Mouse (Mus musculus) hindbrain, embryonic 15.5 days (tissue): Measurements from ENCODE around the gene Ddb1. TPM values are rescaled to one million over a fixed set of nuclear protein-coding genes. Genes with fewer than 3 reads are reported as not detected.

Experiments used
- ATAC-seq: fragments of 200-750 bp; cut with Nextera tagmentation; 2 replicates; pipeline ENCODE4 v1.8.0; 2017; ENCODE audit warnings: low read depth, moderate number of reproducible peaks, moderate TSS enrichment; ENCODE audit not compliant: low FRiP score
- H3K27ac ChIP-seq: fragments of 300-500 bp; sonication (generic); replicated peaks from 2 replicates; pipeline ENCODE4 v1.5.1; 2015; ENCODE audit warnings: mild to moderate bottlenecking, inconsistent platforms
- H3K27me3 ChIP-seq: fragments of 300-500 bp; sonication (generic); 2 replicates; pipeline ENCODE4 v1.6.1; 2015; ENCODE audit warnings: control low read depth, inconsistent platforms
- H3K36me3 ChIP-seq: fragments of 300-500 bp; sonication (generic); 2 replicates; pipeline ENCODE4 v1.6.1; 2015; ENCODE audit warnings: control low read depth, inconsistent platforms
- H3K4me1 ChIP-seq: fragments of 300-500 bp; sonication (generic); replicated peaks from 2 replicates; pipeline ENCODE4 v1.6.1; 2015; ENCODE audit warnings: control low read depth, inconsistent platforms
- H3K4me2 ChIP-seq: fragments of 300-500 bp; sonication (generic); 2 replicates; pipeline ENCODE4 v1.6.1; 2015; ENCODE audit warnings: moderate library complexity, mild to moderate bottlenecking, inconsistent platforms
- H3K4me3 ChIP-seq: fragments of 300-500 bp; sonication (generic); 2 replicates; pipeline ENCODE4 v1.5.1; 2015; ENCODE audit warnings: mild to moderate bottlenecking, inconsistent platforms
- H3K9ac ChIP-seq: fragments of 300-500 bp; sonication (generic); 2 replicates; pipeline ENCODE4 v1.6.1; 2015; ENCODE audit warnings: inconsistent platforms
- H3K9me3 ChIP-seq: fragments of 300-500 bp; sonication (generic); 2 replicates; pipeline ENCODE4 v1.6.1; 2016; ENCODE audit warnings: control low read depth, inconsistent platforms
- WGBS: fragments of 180-500 bp; shearing (Covaris S2); methylation state at CpG from one replicate; pipeline ENCODE4 v1.1.7; 2015; 5-methylcytosine and 5-hydroxymethylcytosine counted together
- polyA plus RNA-seq: library from polyadenylated mRNA; unstranded; fragments of >200 nt; fragmentation: Nextera tagmentation; extraction: Ambion mirVana; gene quantifications from 2 replicates; pipeline ENCODE4 v1.2.1, GENCODE M21; 2015

Ddb1 gene
- polyA plus RNA-seq, 1 experiment from 2014 or later, result 221 TPM

DNA sequence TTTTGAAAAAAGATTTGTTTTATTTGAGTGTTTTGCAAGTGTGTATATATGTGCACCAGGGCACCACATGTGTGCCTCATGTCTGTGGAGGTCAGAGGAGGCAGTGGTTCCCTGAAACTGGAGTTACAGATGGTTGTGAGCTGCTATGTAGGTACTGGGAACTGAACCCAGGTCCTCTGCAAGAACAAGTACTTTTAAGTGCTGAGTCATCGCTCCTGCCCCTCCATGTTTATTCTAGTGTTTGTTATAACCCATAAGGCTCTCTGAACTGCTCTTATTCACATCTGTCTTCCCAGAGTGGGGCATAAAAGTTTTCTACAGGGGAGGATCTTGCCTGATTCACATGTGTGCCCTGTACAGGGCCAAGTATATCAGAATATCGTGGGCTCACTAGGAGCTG, 5.5 kb upstream of the Ddb1 start:
- peaks cover 26% of the 10 kb centered on the region for H3K4me1 ChIP-seq
- no peak overlapping the region for H3K27ac ChIP-seq
- H3K36me3 ChIP-seq, result peaks cover 11% of the 10 kb centered on the region; the same call in 1 of the 2 replicates
- H3K4me3 ChIP-seq, result no peak overlapping the region
- H3K27me3 ChIP-seq, result no peaks in the 10 kb centered on the region
- no peak for ATAC-seq
- no peaks in the 10 kb centered on the region for H3K9me3 ChIP-seq
- no peak overlapping the region for H3K4me2 ChIP-seq
- no peak overlapping the region for H3K9ac ChIP-seq
- WGBS, result 90% methylated on average over 2 of the region's 2 CpGs

DNA sequence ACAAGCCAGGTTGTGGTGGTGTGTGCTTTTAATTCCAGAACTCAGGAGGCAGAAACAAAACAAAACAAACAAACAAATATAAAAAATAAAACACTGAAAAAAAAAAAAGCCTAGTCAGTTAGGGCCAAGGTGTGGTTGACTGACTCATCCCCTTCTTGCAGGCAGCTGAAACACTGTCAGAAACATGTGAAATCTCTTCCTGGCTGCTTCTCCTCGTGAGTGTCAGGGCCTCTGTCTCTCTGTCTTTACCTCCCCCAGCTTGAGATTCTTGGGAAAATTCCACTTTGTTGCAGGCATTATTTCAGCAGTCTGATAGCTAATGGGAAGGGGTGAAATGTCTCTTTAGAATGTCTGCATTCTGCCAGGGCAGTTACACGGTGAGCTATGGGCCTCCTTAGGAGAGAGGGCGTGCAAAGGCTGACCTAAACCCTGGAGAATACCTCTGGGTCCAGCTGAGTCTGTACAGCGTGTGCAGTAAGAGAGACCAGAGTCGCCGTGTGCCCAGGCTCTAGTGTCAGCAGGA, 2.8 kb upstream of the Ddb1 start:
- Histone ChIP-seq H3K4me1 (peaks cover 39% of the 10 kb centered on the region), H3K9ac (peak overlapping the region; percentile 50)
- under 1% methylated on average over 6 of the region's 6 CpGs for WGBS

DNA sequence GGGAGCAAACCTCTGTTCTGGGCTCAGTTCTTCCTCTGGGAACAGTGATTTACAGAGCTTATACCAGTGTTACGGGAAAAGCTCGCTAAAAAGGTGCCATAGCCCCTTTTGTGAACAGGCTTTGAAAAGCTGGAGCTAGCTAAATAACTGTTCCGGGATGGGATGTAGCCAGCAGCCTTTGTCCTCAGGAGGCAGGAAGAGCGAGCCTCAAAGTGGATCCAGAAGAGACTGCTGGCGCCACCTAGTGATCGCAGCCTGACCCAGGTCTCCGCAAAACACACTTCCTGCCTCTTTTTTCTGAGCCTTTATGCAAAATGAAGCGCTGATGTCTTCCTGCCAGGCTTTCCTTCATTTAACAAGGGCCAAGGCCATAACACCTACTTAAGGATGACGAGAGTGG, 2.3 kb upstream of the Ddb1 start:
- Histone ChIP-seq H3K4me2 (peak overlapping the region; percentile 64), H3K9ac (peak overlapping the region; percentile 50), H3K36me3 (no peaks in the 10 kb centered on the region), H3K4me1 (peaks cover 42% of the 10 kb centered on the region), H3K4me3 (peak overlapping the region; percentile 33), H3K27me3 (no peaks in the 10 kb centered on the region), H3K27ac (peak overlapping the region; percentile 90), H3K9me3 (no peaks in the 10 kb centered on the region)
- 1% methylated on average over 9 of the region's 9 CpGs for WGBS
- peak; percentile 72 for ATAC-seq

More for the DNA sequence above, 2.8 kb upstream of the Ddb1 start:
- Histone ChIP-seq H3K27me3 (no peaks in the 10 kb centered on the region), H3K9me3 (no peaks in the 10 kb centered on the region), H3K4me2 (peak overlapping the region; percentile 64), H3K36me3 (no peaks in the 10 kb centered on the region), H3K4me3 (peak overlapping the region; percentile 33), H3K27ac (peak overlapping the region; percentile 90)
- 0 out of 2 replicates have a peak, but pooled peaks have one; percentile 7 for ATAC-seq

DNA sequence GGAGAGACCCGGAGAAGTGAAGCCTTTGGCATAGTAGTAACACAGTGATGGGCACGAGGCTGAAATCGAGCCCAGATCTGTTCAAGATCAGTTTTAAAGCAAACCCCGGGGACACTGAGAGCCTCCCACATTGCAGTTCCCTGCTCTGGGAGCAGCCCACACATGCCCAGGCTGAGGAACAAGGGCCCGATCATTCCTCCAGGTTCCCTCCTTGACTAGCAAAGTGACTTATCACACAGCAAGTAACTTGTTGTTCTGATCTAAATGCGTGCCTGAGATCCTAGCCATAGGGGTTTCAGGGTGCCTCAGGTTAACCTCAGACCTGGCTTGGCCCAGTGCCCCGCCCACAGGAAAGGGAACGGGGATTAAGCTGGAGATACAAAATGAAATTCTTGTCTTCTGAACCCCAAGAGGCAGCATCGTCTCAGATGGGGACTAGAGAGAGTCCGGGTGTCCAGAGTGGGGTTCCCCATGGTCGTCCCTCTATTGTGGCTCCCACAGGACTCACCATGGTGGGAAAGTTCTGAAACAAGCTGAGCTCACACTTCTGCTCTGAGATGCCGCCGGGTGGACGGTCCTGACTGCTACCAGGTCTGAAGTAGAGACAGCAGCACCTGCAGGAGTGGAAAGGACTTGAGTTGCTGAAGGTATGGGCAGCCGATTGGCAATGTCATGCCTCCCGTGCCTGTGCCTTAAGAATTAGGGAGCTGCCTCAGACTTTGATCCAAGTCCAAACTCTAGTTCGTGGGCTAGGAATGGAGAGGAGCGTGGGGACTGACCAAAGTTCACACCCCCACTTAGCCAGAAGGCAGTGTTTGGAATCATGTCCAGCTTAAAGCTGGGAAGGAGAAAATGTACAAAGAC, 1.2 kb upstream of the Ddb1 start:
- Histone ChIP-seq H3K4me1 (peaks cover 42% of the 10 kb centered on the region), H3K4me2 (no peak overlapping the region), H3K27me3 (no peaks in the 10 kb centered on the region), H3K36me3 (peaks cover 8% of the 10 kb centered on the region), H3K9me3 (no peaks in the 10 kb centered on the region), H3K9ac (no peak overlapping the region), H3K4me3 (no peak overlapping the region), H3K27ac (peak overlapping the region; percentile 90; the same call in 1 of the 2 replicates)
- 91% methylated on average over 18 of the region's 18 CpGs for WGBS
- no peak for ATAC-seq

DNA sequence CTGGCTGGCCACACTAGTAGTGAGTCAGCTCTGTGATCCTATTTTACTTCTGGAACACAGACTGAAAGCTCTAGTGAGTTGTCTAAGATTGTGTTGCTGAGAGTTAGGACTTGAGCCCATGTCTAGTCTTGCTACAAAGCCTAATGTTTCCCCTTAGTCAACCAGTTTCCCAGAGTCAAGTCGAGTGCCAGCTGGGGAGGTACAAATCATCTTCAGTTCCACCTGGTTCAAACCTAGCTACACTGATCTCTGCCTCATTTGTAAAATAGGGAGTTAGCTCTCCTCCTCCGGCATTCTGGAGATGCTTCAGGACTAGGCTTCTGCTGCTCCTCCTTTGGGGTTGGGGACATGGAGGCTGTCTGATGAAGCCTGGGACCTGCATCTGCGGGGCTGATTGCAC, 593 bp upstream of the Ddb1 start:
- Histone ChIP-seq H3K4me3 (peak overlapping the region; percentile 78), H3K9me3 (no peaks in the 10 kb centered on the region), H3K27me3 (no peaks in the 10 kb centered on the region), H3K4me2 (peak overlapping the region; percentile 65), H3K36me3 (peaks cover 13% of the 10 kb centered on the region), H3K27ac (peak overlapping the region; percentile 89), H3K9ac (peak overlapping the region; percentile 85), H3K4me1 (peaks cover 42% of the 10 kb centered on the region)
- no peak for ATAC-seq
- WGBS, result 60% methylated on average over 3 of the region's 3 CpGs

DNA sequence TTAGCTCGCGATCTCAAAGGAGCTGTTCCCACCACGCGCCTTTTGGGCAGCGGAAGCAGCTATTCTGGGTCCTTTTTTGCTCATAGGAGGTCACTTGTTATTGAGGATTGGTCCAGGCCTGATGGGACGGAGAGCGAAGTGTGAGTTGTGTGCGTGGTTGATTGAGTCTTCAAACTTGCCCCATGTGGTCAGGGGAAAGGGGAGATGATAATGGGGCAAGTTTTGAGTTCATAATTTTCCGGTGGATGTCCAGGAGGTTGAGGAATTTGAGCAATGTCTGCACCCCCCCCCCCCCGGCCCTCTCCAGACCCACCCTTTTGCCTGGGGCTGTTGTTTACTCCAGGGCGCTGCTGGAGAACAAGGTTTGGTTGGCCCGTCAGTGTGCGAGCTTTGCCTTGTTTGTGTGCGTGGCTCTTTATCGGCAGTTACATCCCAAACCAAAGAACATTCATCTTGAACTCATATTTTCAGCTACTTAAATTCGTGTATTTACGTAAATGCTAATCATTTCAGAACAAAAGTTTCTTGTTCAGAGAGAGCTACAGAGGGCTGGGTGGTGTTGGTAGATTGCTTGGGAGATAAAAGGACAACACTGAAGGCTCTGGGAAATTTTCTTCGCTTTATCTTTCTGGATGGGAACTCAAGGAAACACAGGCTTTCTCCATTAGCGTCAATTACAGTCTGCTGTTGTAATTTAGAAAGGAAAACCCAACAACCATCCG, 935 bp downstream of the Ddb1 start:
- Histone ChIP-seq H3K4me1 (peaks cover 42% of the 10 kb centered on the region), H3K9me3 (no peaks in the 10 kb centered on the region), H3K4me3 (peak overlapping the region; percentile 78), H3K27me3 (no peaks in the 10 kb centered on the region), H3K9ac (peak overlapping the region; percentile 85), H3K36me3 (peaks cover 28% of the 10 kb centered on the region), H3K27ac (peak overlapping the region; percentile 89), H3K4me2 (peak overlapping the region; percentile 65)
- no peak for ATAC-seq
- WGBS, result 7% methylated on average over 20 of the region's 20 CpGs

DNA sequence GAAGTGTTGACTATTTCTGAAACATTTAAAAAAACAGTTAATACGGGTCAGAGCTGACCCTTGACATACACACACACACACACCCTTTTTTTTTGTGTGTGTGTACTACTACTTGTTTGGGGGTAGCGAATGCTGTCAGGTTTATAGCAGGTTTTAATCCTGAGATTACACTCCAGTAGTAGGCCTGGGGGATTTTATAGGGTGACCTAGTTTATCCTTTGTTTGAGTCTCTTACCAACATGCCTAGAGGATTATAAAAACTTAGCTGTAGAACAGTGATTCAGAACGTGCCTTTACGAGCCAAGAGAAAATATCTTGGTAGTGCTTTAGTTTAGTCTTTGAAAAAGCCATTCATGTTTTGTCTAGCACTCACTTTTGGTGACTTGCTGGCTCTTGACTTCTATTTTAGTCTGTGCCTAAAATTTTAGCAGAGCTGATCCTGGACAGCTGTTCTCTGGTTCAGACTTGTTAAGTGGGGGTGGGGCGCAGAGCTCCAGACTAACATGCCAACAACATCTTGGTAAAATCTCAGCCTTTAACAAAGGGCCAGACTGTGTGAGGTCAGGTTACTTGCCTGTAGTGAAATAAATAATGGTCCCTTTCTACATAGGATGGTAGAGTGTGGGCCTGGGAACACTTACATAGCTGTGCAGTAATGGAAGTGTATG, 3.6 kb downstream of the Ddb1 start:
- Histone ChIP-seq H3K27ac (no peak overlapping the region), H3K4me2 (no peak overlapping the region), H3K9me3 (no peaks in the 10 kb centered on the region), H3K9ac (no peak overlapping the region), H3K4me3 (no peak overlapping the region), H3K27me3 (no peaks in the 10 kb centered on the region), H3K36me3 (peaks cover 54% of the 10 kb centered on the region), H3K4me1 (peaks cover 25% of the 10 kb centered on the region)
- 90% methylated on average over 5 of the region's 5 CpGs for WGBS
- ATAC-seq, result no peak

DNA sequence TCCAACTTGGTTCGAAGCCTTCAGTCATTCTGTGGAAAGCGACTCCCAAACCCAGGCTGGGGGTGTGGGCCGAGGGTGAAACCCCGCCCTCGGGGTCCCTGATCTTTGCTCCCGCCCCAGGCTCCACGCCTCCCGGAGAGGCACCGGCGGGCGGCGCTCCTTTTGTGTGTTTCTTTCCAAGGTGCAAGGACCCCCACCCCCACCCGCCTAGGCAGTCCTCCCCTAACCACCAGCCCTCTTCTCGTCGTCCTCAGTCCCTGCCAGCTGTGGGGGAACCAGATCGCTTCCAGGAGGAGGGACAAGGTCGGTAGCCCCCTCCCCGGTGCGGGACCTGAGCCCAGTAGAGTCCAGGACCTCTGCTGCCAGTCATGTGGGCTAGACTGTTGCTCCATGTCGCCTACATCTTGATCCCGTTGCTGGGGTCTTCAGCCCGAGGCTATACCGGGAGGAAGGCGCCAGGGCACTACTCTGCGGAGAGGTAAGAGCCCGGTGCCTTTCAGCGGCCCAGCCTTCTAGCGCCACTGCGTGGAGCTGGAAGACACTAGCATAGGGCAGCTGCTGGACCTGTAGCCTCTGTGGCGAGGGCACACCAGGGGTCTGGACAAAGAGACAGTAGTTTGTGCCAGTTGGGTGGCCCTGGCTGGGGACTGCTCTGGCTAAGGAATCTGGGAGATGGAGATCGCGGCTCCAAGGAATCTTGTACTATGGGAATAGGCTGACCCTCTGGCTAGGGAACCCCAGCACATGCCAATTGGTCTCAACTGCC, 29.2 kb downstream of the Ddb1 start, which contains the start of gene Vwce:
Gene Vwce (plus strand): TSS at position 108 of the 766 bp plus-strand sequence.
- no peaks in the 10 kb centered on the region for H3K27me3 ChIP-seq
- peaks cover 17% of the 10 kb centered on the region for H3K4me1 ChIP-seq
- 2% methylated on average over 32 of the region's 32 CpGs for WGBS
- H3K4me3 ChIP-seq, result peak within 1 kb of the TSS; percentile 42
- peak; percentile 87 for ATAC-seq
- H3K4me2 ChIP-seq, result peak within 1 kb of the TSS; percentile 89
- H3K9me3 ChIP-seq, result no peaks in the 10 kb centered on the region
- H3K36me3 ChIP-seq, result peaks cover 12% of the 10 kb centered on the region
- peak within 1 kb of the TSS; percentile 41 for H3K9ac ChIP-seq
- H3K27ac ChIP-seq, result no peak within 1 kb of the TSS

DNA sequence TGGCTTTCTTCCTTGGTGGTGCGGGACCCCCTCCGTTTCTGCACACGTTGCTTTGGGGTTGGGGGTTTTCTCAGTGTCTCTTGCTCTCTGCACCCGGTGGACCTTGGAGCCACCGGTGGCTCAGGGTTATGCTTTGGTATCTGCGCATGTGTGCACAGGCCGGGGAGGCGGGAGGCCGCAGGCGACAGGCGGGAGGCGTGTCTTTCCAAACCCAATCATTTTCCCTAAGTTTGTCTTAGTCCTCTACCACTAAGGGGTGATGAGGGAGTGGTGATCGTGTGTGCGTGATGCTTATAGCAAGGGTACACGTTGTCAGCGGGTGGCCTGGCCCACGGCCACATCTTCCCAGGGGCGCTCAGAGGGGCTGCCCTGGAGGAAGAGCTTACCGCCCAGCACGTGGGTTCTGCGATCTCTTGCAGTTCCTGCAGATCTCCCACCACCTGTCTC, 29.8 kb downstream of the Ddb1 start:
- H3K4me3 ChIP-seq, result peak overlapping the region; percentile 42
- WGBS, result 5% methylated on average over 21 of the region's 21 CpGs
- H3K27ac ChIP-seq, result no peak overlapping the region
- peak overlapping the region; percentile 89 for H3K4me2 ChIP-seq
- peaks cover 17% of the 10 kb centered on the region for H3K4me1 ChIP-seq
- H3K9me3 ChIP-seq, result no peaks in the 10 kb centered on the region
- peaks cover 6% of the 10 kb centered on the region for H3K36me3 ChIP-seq
- H3K27me3 ChIP-seq, result no peaks in the 10 kb centered on the region
- peak; percentile 90 for ATAC-seq
- H3K9ac ChIP-seq, result peak overlapping the region; percentile 41

DNA sequence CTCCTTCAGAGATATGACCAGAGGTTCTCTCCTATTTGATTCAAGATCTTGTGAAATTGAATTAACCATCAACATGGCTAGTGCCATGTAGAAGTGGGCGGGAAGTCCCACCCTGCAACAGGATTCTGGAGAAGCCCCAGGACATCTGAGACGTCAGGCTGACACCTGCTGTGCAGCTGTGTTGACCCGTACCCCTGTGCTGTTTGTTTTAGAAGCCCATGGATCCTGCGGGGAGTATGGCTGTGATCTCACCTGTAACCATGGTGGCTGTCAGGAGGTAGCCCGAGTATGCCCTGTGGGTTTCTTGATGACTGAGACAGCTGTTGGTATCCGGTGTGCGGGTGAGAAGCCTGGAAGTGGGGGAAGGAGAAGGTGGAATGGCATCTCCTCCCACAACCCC, 32.7 kb downstream of the Ddb1 start:
- Histone ChIP-seq H3K4me2 (no peak overlapping the region), H3K9me3 (no peaks in the 10 kb centered on the region), H3K9ac (no peak overlapping the region), H3K36me3 (no peaks in the 10 kb centered on the region), H3K27ac (no peak overlapping the region), H3K27me3 (no peaks in the 10 kb centered on the region), H3K4me1 (peaks cover 17% of the 10 kb centered on the region), H3K4me3 (no peak overlapping the region)
- ATAC-seq, result no peak
- 69% methylated on average over 7 of the region's 7 CpGs for WGBS

DNA sequence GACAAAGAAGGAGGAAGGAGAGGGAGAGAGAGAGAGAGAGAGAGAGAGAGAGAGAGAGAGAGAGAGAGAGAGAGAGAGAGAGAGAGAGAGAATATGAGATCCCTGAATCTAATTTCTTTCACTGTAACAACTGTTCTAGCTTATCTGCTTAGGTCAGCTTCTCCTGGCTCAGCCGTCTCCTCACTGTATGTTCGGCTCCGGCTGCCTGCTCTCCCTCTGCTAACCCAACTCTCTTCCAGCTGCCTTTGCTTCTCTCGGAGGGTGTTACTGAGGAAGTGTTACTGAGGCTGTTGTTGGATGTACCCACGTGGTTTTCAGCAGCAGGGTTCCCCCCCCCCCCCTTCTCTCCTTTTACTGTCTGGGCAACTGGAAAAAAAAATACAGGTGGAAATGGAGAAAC, 35.0 kb downstream of the Ddb1 start:
- Histone ChIP-seq H3K9ac (no peak overlapping the region), H3K4me1 (peaks cover 5% of the 10 kb centered on the region), H3K4me2 (no peak overlapping the region), H3K4me3 (no peak overlapping the region), H3K9me3 (no peaks in the 10 kb centered on the region), H3K27me3 (no peaks in the 10 kb centered on the region), H3K36me3 (no peaks in the 10 kb centered on the region), H3K27ac (no peak overlapping the region)
- WGBS, result 15% methylated on average over 5 of the region's 5 CpGs
- ATAC-seq, result no peak
